Mouse (Mus musculus) c-Kit-positive CD71-positive TER-119-positive erythroid progenitor cells, embryonic 14.5 days (primary cell): ENCODE results near the gene Pnlip.

ENCODE experiments used
- DNase-seq: peaks from one replicate; pipeline ENCODE4 v3.0.0-alpha.2; 2013; ENCODE audit warnings: low spot score

Pnlip gene

DNA sequence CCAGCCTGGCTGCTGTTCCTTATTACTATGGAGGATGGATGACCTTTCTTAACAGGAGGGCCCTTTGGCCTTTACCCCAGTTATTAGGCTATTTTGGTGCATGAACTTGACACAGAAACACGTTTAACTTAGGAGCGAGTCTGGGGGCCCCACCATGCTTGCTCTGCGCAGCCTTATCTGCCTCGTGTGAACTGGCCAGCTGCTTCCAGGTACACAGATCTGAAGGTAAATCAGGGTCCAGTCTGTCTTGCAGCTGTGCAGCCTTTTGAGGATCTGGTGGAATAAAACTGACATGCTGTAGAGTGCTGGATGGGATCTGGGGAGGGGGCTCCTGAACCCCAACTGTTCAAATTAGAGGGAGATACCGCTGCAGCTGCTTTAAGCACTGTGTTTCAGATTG is 75.5 kb downstream of the Pnlip start:
- no peak for DNase-seq

DNA sequence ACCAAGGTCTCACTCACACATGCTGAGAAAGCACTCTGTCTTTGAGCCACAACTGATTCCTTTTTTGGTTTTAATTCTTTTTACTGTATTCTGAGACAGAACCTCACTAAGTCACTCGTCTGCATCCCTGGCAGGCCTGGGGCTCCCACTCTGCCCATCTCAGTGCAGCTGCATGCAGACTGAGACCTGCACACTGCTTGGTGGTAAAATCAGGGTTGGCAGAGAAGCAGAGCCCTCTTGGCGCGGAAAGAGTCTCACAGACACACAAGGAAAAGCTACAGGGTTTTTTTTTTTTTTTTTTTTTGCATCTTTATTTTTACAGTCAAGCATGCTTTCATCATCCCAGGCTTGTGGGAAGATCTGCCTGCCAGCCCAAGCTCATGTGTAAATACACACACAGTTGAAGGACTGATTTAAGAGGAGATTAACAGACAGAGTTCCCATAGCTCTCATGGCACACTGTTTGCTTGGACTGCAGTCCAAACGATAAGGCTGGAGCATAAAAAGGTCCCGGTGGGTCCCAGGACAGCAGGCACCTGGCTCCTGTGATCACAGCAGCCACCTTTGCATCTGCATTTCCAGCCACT is 76.2 kb downstream of the Pnlip start, which contains the start of gene Pnliprp1:
TSS of gene Pnliprp1 (plus strand) at position 443 of the 587 bp plus-strand sequence.
- no peak for DNase-seq
